Mouse (Mus musculus): ENCODE data around the gene Ephb1. TPM values are rescaled to one million over a fixed set of nuclear protein-coding genes. Genes with fewer than 3 reads are reported as not detected.

Gene Ephb1
- polyA plus RNA-seq, 1 experiment: 0.84 TPM

- no peak for DNase-seq (ENCODE audit: low spot score)
These were observed 2.1 kb downstream of the Ephb1 start for GRCm38 (mm10) chr9:102352186-102353055.

DNA sequence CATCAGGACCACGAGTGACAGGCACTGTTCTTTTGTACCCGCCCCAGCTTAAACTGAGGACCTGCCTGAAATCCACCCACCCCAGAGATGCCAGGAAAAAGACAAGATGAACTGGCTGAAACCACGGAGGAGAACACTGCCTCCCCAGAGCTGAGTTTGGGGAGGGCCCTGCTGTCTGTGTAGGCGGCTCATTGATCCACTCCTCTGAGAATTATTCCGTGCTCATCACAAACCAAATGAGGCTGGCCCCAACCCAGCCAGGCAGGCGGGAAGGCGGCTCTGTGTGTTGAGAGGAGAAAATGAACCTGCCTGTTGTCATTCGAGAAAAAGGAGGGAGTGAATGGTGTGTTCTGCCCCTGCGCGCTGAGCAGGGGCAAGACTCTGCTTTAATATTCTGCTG lies 2.8 kb downstream of the Ephb1 start:
- no peak for DNase-seq (ENCODE audit: low spot score)

GRCm38 (mm10) chr9:102351221-102351620 lies 3.3 kb downstream of the Ephb1 start:
- no peak for DNase-seq (ENCODE audit: low spot score)

- DNase-seq (ENCODE audit: low spot score): no peak
These were observed 3.8 kb downstream of the Ephb1 start for GRCm38 (mm10) chr9:102350696-102351095.

DNA sequence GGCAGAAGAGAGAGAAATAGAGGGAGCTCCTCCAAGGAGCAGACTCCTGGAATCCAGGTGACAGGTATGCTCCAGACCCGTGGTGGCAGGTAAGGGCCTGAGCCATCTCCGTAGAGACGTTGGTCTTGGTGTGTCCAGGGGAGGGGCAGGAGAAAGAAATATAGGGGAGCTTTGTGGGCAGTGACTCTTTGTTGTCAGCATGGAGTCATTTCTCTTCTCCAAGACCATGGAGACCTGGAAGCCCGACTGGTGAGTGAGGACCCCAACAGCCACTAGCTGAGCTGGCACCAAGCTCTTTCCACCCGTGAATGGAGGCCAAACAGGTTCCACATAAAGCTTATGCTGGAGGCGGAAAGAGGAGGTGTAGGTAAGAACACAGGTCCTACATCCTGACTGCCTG lies 4.4 kb downstream of the Ephb1 start:
- no peak for DNase-seq (ENCODE audit: low spot score)

DNA sequence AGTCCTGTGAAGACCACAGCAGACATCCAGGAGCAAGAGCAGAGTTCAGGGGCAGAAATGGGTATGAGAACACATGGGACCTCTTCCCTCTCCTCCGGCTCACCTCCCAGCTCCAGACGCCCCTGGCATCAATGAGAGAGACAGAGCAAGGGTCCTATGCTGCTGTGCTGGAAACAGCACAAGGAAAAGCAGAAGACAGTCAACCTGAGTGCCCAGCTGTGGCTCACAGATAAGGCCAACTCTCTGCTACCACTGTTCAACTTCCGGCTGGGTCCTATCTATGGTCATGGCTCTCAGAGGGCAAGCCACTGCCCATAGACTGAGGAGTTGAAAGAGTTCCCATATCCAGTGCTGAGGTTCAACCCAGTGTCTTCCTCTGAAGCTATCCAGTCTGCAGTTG lies 7.7 kb downstream of the Ephb1 start:
- peak; percentile 12 for DNase-seq (ENCODE audit: low spot score)

DNA sequence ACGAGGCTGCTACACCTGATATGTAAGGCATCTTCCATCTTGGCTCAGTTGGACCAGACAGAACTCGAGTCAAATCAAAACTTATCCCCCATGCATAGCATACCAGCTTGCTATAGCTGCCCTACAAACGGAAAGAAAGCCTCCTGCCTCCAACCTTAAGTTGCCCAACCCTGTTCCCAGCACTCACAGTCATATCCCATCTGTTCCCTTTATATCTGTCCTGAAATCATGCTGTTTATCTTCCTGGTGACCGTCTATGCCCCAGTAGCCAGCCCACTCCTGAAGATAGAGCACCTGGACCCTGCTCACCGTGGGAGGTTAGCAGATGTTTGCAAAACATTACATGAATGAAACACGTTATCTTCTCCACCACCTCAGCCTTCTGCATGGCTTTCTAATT lies 9.0 kb downstream of the Ephb1 start:
- peak; percentile 10 for DNase-seq (ENCODE audit: low spot score)

- DNase-seq (ENCODE audit: low spot score): no peak
These were observed 9.4 kb downstream of the Ephb1 start for GRCm38 (mm10) chr9:102345047-102345446.

- peak; percentile 15 for DNase-seq (ENCODE audit: low spot score)
These were observed 10.2 kb downstream of the Ephb1 start for GRCm38 (mm10) chr9:102344086-102344930.

DNA sequence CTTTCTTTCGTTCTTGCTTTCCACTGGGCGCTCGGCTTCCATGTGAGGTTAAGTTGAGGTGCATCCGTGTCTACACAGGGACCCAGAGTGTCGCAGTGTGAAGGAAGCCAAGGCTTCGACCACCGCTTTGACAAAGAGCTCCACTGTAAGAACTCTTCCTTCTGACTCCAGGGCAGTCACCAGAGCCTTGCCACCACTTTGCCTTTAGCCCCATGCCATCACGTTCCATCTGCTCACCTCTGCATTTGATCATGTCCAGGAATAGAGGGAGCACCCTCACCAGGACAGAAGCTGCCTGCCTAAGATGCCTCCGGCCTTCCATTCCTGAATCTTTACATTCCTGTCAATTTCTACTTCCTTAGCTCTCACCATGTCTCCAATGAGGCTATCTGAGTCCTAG lies 11.4 kb downstream of the Ephb1 start:
- peak; percentile 3 for DNase-seq (ENCODE audit: low spot score)

DNA sequence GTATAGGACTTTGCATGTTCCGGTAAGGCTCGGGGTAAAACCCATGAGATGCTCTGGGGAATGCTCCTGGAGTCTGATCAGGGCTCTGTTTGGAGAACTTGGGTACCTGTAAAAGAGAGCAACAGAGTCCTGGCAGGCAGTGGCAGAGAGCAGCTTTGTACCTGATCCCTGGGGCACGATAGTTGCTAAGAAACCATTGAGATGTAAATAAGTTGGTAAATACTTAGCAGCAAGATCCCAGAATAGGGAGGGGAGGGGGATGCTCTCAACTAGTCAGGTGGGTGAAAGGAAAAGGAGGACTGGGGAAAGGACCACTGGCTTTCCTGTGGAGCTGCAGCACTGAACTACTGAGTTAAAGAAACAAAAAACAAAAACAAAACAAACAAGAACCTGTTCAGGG lies 12.5 kb downstream of the Ephb1 start:
- peak; percentile 8 for DNase-seq (ENCODE audit: low spot score)

DNA sequence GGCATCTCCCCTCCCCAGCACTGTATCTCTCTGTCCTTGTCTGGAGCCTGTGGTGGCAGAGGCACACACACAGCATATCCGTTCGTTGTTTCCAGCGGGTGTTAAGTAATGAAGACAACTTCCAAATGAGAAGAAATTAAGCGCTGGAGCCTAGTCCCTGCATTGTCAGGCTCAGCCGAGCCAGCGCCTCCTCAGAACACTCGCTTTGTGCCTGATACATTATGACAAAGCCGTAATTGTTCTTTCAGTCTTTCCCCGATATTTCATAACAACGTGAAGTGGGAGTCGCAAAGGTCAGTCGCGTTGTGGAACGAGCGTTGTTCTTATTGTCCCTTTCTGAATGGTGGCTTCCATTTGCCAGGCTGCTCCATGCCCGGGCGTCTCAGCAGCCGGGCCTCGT lies 13.7 kb downstream of the Ephb1 start:
- no peak for DNase-seq (ENCODE audit: low spot score)

DNA sequence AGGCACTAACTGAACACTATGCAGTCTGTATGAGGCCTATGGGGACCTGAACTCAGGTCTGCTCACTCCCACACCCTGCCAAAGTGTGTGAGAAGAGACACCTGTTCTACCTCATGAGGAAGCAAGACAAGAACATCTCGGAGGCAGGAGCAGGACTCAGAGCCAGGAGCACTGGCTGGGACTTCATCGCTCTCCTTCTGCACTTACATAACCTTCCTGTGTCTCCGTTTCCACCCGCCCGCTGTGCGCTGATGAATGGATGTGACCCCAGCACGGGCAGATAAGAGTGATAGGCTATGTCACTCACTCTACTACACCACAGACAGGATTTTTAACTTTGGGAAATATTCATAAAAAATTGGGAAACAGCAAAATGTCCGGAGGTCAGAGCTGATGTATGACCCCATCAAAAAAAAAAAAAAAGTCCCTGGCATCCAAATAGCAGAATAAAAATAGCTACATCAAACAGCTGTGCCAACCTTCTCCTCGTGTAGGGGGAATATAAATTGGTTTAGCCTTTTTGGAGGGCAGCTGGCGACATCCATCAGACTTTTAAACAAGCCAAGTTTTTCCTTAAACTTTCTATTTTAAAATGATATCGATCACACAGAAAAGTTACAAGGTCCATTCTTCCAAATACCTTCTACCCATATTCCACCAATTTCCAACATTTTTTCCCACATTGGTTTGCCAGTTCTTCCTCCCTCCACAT lies 18.8 kb downstream of the Ephb1 start:
- DNase-seq (ENCODE audit: low spot score): no peak

DNA sequence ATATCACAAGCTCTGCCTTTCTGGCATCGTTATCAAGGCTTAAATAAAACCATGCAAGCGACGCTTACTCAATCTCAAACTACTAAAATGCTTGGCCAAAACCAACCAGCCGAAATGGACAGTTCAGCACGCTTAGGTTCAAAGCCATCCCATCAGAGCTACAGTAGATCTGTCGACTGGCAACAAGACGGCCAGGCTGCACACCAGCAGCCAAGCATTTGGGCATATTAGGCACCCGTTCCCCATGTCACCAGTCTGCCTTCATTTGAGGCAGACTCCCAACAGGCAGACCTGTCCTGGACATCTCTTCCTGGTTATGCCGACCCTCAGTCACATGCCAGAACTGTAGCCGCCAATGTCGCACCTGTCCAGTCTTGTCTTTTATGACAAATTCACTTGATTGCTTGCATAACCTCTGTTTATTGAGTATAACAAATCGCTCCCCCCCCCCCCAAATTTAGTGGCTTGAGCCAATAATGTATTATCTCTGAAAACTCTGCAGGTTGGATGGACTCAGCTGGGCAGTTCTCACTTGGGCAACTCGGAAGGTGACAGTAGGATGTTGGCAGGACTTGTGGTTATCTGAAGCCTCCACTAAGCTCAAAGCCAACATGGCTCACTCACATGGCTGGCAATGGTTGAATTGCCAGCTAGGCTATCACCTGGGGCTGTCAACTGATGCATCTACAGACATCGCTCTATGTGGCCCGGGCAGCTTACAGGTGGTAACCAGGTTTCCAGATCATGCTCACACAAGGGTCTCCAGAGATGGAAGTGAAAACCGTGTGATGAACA lies 24.0 kb downstream of the Ephb1 start:
- DNase-seq (ENCODE audit: low spot score): no peak

DNA sequence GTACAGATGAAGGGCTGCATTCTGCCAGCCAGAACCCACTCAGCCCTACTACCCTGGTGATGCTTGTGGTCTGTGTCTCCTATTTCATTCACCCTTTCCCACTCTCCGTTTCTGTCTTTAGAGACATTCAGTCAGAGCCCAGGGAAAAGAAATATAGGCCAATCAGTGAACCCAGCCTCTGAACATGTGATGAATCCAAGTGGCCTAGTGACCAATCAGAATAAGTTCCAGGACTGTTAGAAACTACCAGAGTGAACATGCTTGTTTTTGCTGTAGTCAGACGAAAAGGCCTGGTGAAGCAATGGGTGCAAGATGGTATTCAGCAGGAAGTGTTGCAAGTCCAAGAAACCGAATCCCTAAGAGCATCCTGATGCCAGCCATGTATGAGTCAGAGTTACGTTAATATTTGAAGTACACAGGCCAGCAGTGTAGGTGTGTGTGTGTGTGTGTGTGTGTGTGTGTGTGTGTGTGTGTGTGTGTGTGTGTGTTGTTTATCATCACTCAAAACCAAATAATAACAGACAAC lies 26.8 kb downstream of the Ephb1 start:
- no peak for DNase-seq (ENCODE audit: low spot score)

- no peak for DNase-seq (ENCODE audit: low spot score)
These were observed 39.1 kb downstream of the Ephb1 start for GRCm38 (mm10) chr9:102315436-102315835.

DNA sequence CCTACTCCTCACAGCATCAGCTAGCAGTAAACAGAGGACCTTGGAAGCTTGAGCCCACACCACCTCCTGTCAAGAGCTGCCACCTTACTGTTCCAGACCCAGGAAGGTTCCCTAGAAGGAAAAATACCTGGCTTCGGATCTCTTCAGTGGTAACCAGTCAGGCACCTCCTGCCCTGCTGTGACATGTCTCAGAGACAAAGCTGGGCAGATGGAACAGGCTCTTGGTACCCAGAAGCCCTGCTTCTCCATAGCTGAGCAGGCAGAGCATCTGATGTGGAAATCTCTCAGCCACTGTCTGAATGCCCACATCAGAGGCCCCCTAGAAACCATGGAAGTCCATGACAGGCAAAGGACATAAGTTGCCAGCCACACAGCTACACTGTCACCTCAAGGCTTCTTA lies 39.7 kb downstream of the Ephb1 start:
- no peak for DNase-seq (ENCODE audit: low spot score)

- DNase-seq (ENCODE audit: low spot score): no peak
These were observed 44.1 kb downstream of the Ephb1 start for GRCm38 (mm10) chr9:102310431-102310830.

DNA sequence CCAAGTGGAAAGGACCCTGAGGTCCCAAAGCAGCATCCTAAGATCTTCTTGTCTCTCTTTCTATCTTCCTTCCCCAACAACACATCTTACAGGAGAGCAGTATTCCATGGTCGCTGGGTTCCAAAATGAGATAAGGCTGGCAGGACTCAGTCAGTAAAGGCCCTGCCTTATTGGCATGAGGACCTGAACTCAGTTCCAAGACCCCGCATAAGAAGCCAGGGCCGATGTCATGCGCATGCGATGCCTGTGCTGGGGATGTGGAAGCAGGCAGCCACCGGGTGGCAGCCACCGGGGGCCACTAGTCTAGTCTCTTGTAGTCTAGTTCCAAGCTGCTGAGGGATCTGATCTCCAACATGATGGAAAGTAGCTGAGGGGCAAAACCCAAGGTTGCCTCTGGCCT lies 45.2 kb downstream of the Ephb1 start:
- no peak for DNase-seq (ENCODE audit: low spot score)

GRCm38 (mm10) chr9:102307656-102308055 lies 46.8 kb downstream of the Ephb1 start:
- no peak for DNase-seq (ENCODE audit: low spot score)
